Mouse (Mus musculus): ENCODE data around the gene Rrp1. TPM values are rescaled to one million over a fixed set of nuclear protein-coding genes. Genes with fewer than 3 reads are reported as not detected.

The Rrp1 gene
- polyA plus RNA-seq, 1 experiment = 620 TPM

- Histone ChIP-seq H3K27ac (ENCODE audit: insufficient read depth, low read length) (no peak overlapping the region), H3K4me1 (ENCODE audit: control insufficient read depth, insufficient read depth, low read length) (peaks cover 11% of the 10 kb centered on the region; the same call in 1 of the 2 replicates), H3K4me3 (replicated peaks; ENCODE audit: insufficient read depth, low read depth, low read length) (no peak overlapping the region), H3K27me3 (ENCODE audit: control insufficient read depth, insufficient read depth, low read length) (no peaks in the 10 kb centered on the region)
- TF ChIP-seq POLR2A (IDR thresholded peaks at IDR 0.05; ENCODE audit: borderline replicate concordance, insufficient read depth, low read length) (no peak), CTCF (IDR thresholded peaks at IDR 0.05; ENCODE audit: borderline replicate concordance, insufficient read depth, low read depth, low read length) (peak; percentile 93)
- peak; percentile 79 to 89 for DNase-seq
- 7% methylated on average over 18 of the region's 18 CpGs for WGBS
Measured at GRCm38 (mm10) chr10:78392072-78392471, 20.8 kb downstream of the Rrp1 start.

- Histone ChIP-seq H3K27ac (ENCODE audit: insufficient read depth, low read length) (no peak overlapping the region), H3K27me3 (ENCODE audit: control insufficient read depth, insufficient read depth, low read length) (no peaks in the 10 kb centered on the region), H3K4me3 (replicated peaks; ENCODE audit: insufficient read depth, low read depth, low read length) (no peak overlapping the region), H3K4me1 (ENCODE audit: control insufficient read depth, insufficient read depth, low read length) (peaks cover 5% of the 10 kb centered on the region; the same call in 1 of the 2 replicates)
- 90% methylated on average over 4 of the region's 4 CpGs for WGBS
- DNase-seq = no peak
- TF ChIP-seq POLR2A (IDR thresholded peaks at IDR 0.05; ENCODE audit: borderline replicate concordance, insufficient read depth, low read length) (no peak), CTCF (IDR thresholded peaks at IDR 0.05; ENCODE audit: borderline replicate concordance, insufficient read depth, low read depth, low read length) (no peak)
Measured at GRCm38 (mm10) chr10:78390982-78391470, 21.8 kb downstream of the Rrp1 start.

GRCm38 (mm10) chr10:78388216-78388980, 24.4 kb downstream of the Rrp1 start:
- no peak overlapping the region for H3K4me3 ChIP-seq (replicated peaks; ENCODE audit: insufficient read depth, low read depth, low read length)
- H3K27ac ChIP-seq (ENCODE audit: insufficient read depth, low read length) = no peak overlapping the region
- H3K27me3 ChIP-seq (ENCODE audit: control insufficient read depth, insufficient read depth, low read length) = no peaks in the 10 kb centered on the region
- 65% methylated on average over 20 of the region's 20 CpGs for WGBS
- DNase-seq = peak in 1 of 2 experiments; percentile 35
- 0 out of 2 replicates have a peak, but pooled peaks cover 4% of the 10 kb centered on the region for H3K4me1 ChIP-seq (ENCODE audit: control insufficient read depth, insufficient read depth, low read length)
- TF ChIP-seq POLR2A (IDR thresholded peaks at IDR 0.05; ENCODE audit: borderline replicate concordance, insufficient read depth, low read length) (no peak), CTCF (IDR thresholded peaks at IDR 0.05; ENCODE audit: borderline replicate concordance, insufficient read depth, low read depth, low read length) (no peak)

GRCm38 (mm10) chr10:78385520-78385919, 27.3 kb downstream of the Rrp1 start:
- H3K27ac ChIP-seq (ENCODE audit: insufficient read depth, low read length) = no peak overlapping the region
- no peak overlapping the region for H3K4me3 ChIP-seq (replicated peaks; ENCODE audit: insufficient read depth, low read depth, low read length)
- H3K4me1 ChIP-seq (ENCODE audit: control insufficient read depth, insufficient read depth, low read length) = 0 out of 2 replicates have a peak, but pooled peaks cover 4% of the 10 kb centered on the region
- WGBS = 82% methylated on average over 5 of the region's 5 CpGs
- DNase-seq = no peak
- no peaks in the 10 kb centered on the region for H3K27me3 ChIP-seq (ENCODE audit: control insufficient read depth, insufficient read depth, low read length)
- TF ChIP-seq POLR2A (IDR thresholded peaks at IDR 0.05; ENCODE audit: borderline replicate concordance, insufficient read depth, low read length) (no peak), CTCF (IDR thresholded peaks at IDR 0.05; ENCODE audit: borderline replicate concordance, insufficient read depth, low read depth, low read length) (no peak)

GRCm38 (mm10) chr10:78383567-78383966, 29.3 kb downstream of the Rrp1 start:
- DNase-seq = no peak
- Histone ChIP-seq H3K27ac (ENCODE audit: insufficient read depth, low read length) (no peak overlapping the region), H3K4me3 (replicated peaks; ENCODE audit: insufficient read depth, low read depth, low read length) (no peak overlapping the region), H3K4me1 (ENCODE audit: control insufficient read depth, insufficient read depth, low read length) (no peaks in the 10 kb centered on the region), H3K27me3 (ENCODE audit: control insufficient read depth, insufficient read depth, low read length) (no peaks in the 10 kb centered on the region)
- TF ChIP-seq POLR2A (IDR thresholded peaks at IDR 0.05; ENCODE audit: borderline replicate concordance, insufficient read depth, low read length) (no peak), CTCF (IDR thresholded peaks at IDR 0.05; ENCODE audit: borderline replicate concordance, insufficient read depth, low read depth, low read length) (no peak)
- WGBS = 78% methylated on average over 3 of the region's 3 CpGs

- Histone ChIP-seq H3K27me3 (ENCODE audit: control insufficient read depth, insufficient read depth, low read length) (no peaks in the 10 kb centered on the region; the same call in 1 of the 2 replicates), H3K4me3 (replicated peaks; ENCODE audit: insufficient read depth, low read depth, low read length) (no peak overlapping the region), H3K27ac (ENCODE audit: insufficient read depth, low read length) (no peak overlapping the region), H3K4me1 (ENCODE audit: control insufficient read depth, insufficient read depth, low read length) (no peaks in the 10 kb centered on the region)
- DNase-seq = no peak
- TF ChIP-seq POLR2A (IDR thresholded peaks at IDR 0.05; ENCODE audit: borderline replicate concordance, insufficient read depth, low read length) (no peak), CTCF (IDR thresholded peaks at IDR 0.05; ENCODE audit: borderline replicate concordance, insufficient read depth, low read depth, low read length) (no peak)
- 93% methylated on average over 7 of the region's 7 CpGs for WGBS
Measured at GRCm38 (mm10) chr10:78378516-78378915, 34.3 kb downstream of the Rrp1 start.

GRCm38 (mm10) chr10:78372681-78373668, 39.9 kb downstream of the Rrp1 start:
- WGBS = 73% methylated on average over 27 of the region's 27 CpGs
- Histone ChIP-seq H3K4me3 (replicated peaks; ENCODE audit: insufficient read depth, low read depth, low read length) (no peak overlapping the region), H3K27ac (ENCODE audit: insufficient read depth, low read length) (no peak overlapping the region), H3K4me1 (ENCODE audit: control insufficient read depth, insufficient read depth, low read length) (no peaks in the 10 kb centered on the region; the same call in 1 of the 2 replicates), H3K27me3 (ENCODE audit: control insufficient read depth, insufficient read depth, low read length) (no peaks in the 10 kb centered on the region)
- no peak for DNase-seq
- TF ChIP-seq CTCF (IDR thresholded peaks at IDR 0.05; ENCODE audit: borderline replicate concordance, insufficient read depth, low read depth, low read length) (no peak), POLR2A (IDR thresholded peaks at IDR 0.05; ENCODE audit: borderline replicate concordance, insufficient read depth, low read length) (no peak)
